Mouse (Mus musculus) limb, embryonic 13.5 days (tissue): Measurements from ENCODE around the gene Barhl1. TPM values are rescaled to one million over a fixed set of nuclear protein-coding genes. Genes with fewer than 3 reads are reported as not detected.

ENCODE experiments used
- ATAC-seq: fragments of 200-750 bp; cut with Nextera tagmentation; 2 replicates; pipeline ENCODE4 v1.8.0; 2017; ENCODE audit warnings: low read depth, moderate number of reproducible peaks, moderate TSS enrichment; ENCODE audit not compliant: low FRiP score
- H3K27ac ChIP-seq: fragments of 300-500 bp; sonication (generic); 2 replicates; pipeline ENCODE4 v1.5.1; 2015; ENCODE audit warnings: inconsistent platforms, mild to moderate bottlenecking, moderate library complexity
- H3K27me3 ChIP-seq: fragments of 300-500 bp; sonication (generic); 2 replicates; pipeline ENCODE4 v1.6.1; 2015; ENCODE audit warnings: mild to moderate bottlenecking, inconsistent platforms
- H3K36me3 ChIP-seq: fragments of 300-500 bp; sonication (generic); 2 replicates; pipeline ENCODE4 v1.6.1; 2015; ENCODE audit warnings: inconsistent platforms, mild to moderate bottlenecking, moderate library complexity
- H3K4me1 ChIP-seq: fragments of 300-500 bp; sonication (generic); 2 replicates; pipeline ENCODE4 v1.6.1; 2015; ENCODE audit warnings: inconsistent platforms
- H3K4me2 ChIP-seq: fragments of 300-500 bp; sonication (generic); replicated peaks from 2 replicates; pipeline ENCODE4 v1.6.1; 2015; ENCODE audit warnings: inconsistent platforms, mild to moderate bottlenecking, moderate library complexity
- H3K4me3 ChIP-seq: fragments of 300-500 bp; sonication (generic); 2 replicates; pipeline ENCODE4 v1.5.1; 2015; ENCODE audit warnings: moderate library complexity, mild to moderate bottlenecking, inconsistent platforms
- H3K9ac ChIP-seq: fragments of 300-500 bp; sonication (generic); 2 replicates; pipeline ENCODE4 v1.6.1; 2015; ENCODE audit warnings: mild to moderate bottlenecking, inconsistent platforms
- H3K9me3 ChIP-seq: fragments of 300-500 bp; sonication (generic); 2 replicates; pipeline ENCODE4 v1.6.1; 2016; ENCODE audit warnings: inconsistent platforms
- WGBS: fragments of 180-500 bp; shearing (Covaris S2); methylation state at CpG from one replicate; pipeline ENCODE4 v1.1.7; 2015; 5-methylcytosine and 5-hydroxymethylcytosine counted together
- polyA plus RNA-seq: library from polyadenylated mRNA; unstranded; fragments of >200 nt; fragmentation: Nextera tagmentation; extraction: Ambion mirVana; gene quantifications from 2 replicates; pipeline ENCODE4 v1.2.1, GENCODE M21; 2015

Barhl1 gene
- polyA plus RNA-seq, result 0.06 TPM in 1 of 2 replicates, not detected in the other

- peaks cover 13% of the 10 kb centered on the region; the same call in 1 of the 2 replicates for H3K4me1 ChIP-seq
- no peak within 1 kb of the TSS for H3K27ac ChIP-seq
- 2% methylated on average over 18 of the region's 18 CpGs for WGBS
- H3K27me3 ChIP-seq, result peaks cover 98% of the 10 kb centered on the region
- no peak within 1 kb of the TSS for H3K9ac ChIP-seq
- no peak for ATAC-seq
- H3K36me3 ChIP-seq, result no peaks in the 10 kb centered on the region
- peak within 1 kb of the TSS; percentile 34 for H3K4me2 ChIP-seq
- H3K4me3 ChIP-seq, result no peak within 1 kb of the TSS
- H3K9me3 ChIP-seq, result no peaks in the 10 kb centered on the region
These were observed at the start of gene Barhl1 for GRCm38 (mm10) chr2:28916513-28916865. Gene Barhl1, minus strand, starts transcription at chr2:28916668.

- H3K4me3 ChIP-seq, result no peak overlapping the region
- H3K4me2 ChIP-seq, result no peak overlapping the region
- H3K9ac ChIP-seq, result no peak overlapping the region
- no peaks in the 10 kb centered on the region for H3K36me3 ChIP-seq
- H3K27me3 ChIP-seq, result peaks cover 70% of the 10 kb centered on the region
- 79% methylated on average over 6 of the region's 6 CpGs for WGBS
- no peaks in the 10 kb centered on the region for H3K9me3 ChIP-seq
- ATAC-seq, result no peak
- H3K4me1 ChIP-seq, result peaks cover 17% of the 10 kb centered on the region; the same call in 1 of the 2 replicates
- no peak overlapping the region for H3K27ac ChIP-seq
These were observed 47.1 kb upstream of the Barhl1 start for GRCm38 (mm10) chr2:28963565-28963964.

GRCm38 (mm10) chr2:28961636-28962035 lies 45.2 kb upstream of the Barhl1 start:
- WGBS, result 65% methylated on average over 5 of the region's 5 CpGs
- Histone ChIP-seq H3K27ac (no peak overlapping the region), H3K4me1 (peaks cover 12% of the 10 kb centered on the region; the same call in 1 of the 2 replicates), H3K4me2 (no peak overlapping the region), H3K4me3 (no peak overlapping the region), H3K9ac (no peak overlapping the region), H3K9me3 (no peaks in the 10 kb centered on the region), H3K36me3 (no peaks in the 10 kb centered on the region), H3K27me3 (peaks cover 55% of the 10 kb centered on the region)
- ATAC-seq, result no peak

GRCm38 (mm10) chr2:28961024-28961585 lies 44.6 kb upstream of the Barhl1 start:
- no peak overlapping the region for H3K9ac ChIP-seq
- peaks cover 7% of the 10 kb centered on the region; the same call in 1 of the 2 replicates for H3K4me1 ChIP-seq
- no peak overlapping the region for H3K4me2 ChIP-seq
- 88% methylated on average over 15 of the region's 15 CpGs for WGBS
- peaks cover 50% of the 10 kb centered on the region for H3K27me3 ChIP-seq
- ATAC-seq, result no peak
- no peak overlapping the region for H3K27ac ChIP-seq
- no peaks in the 10 kb centered on the region for H3K36me3 ChIP-seq
- H3K9me3 ChIP-seq, result no peaks in the 10 kb centered on the region
- no peak overlapping the region for H3K4me3 ChIP-seq

- ATAC-seq, result no peak
- H3K9me3 ChIP-seq, result no peaks in the 10 kb centered on the region
- no peak overlapping the region for H3K4me2 ChIP-seq
- H3K4me1 ChIP-seq, result no peaks in the 10 kb centered on the region
- WGBS, result 84% methylated on average over 4 of the region's 4 CpGs
- H3K9ac ChIP-seq, result no peak overlapping the region
- H3K4me3 ChIP-seq, result no peak overlapping the region
- H3K27ac ChIP-seq, result no peak overlapping the region
- peaks cover 29% of the 10 kb centered on the region for H3K27me3 ChIP-seq
- H3K36me3 ChIP-seq, result no peaks in the 10 kb centered on the region
These were observed 40.4 kb upstream of the Barhl1 start for GRCm38 (mm10) chr2:28956874-28957273.

- Histone ChIP-seq H3K4me2 (no peak overlapping the region), H3K27me3 (peaks cover 26% of the 10 kb centered on the region), H3K9ac (no peak overlapping the region), H3K4me3 (no peak overlapping the region), H3K4me1 (no peaks in the 10 kb centered on the region), H3K36me3 (no peaks in the 10 kb centered on the region), H3K9me3 (no peaks in the 10 kb centered on the region), H3K27ac (no peak overlapping the region)
- 83% methylated on average over 9 of the region's 9 CpGs for WGBS
- ATAC-seq, result no peak
These were observed 38.1 kb upstream of the Barhl1 start for GRCm38 (mm10) chr2:28954595-28954994.

- WGBS, result 14% methylated on average over 8 of the region's 8 CpGs
- Histone ChIP-seq H3K27me3 (peaks cover 31% of the 10 kb centered on the region), H3K4me1 (no peaks in the 10 kb centered on the region), H3K9ac (no peak overlapping the region), H3K4me3 (no peak overlapping the region), H3K36me3 (no peaks in the 10 kb centered on the region), H3K4me2 (no peak overlapping the region), H3K27ac (no peak overlapping the region), H3K9me3 (no peaks in the 10 kb centered on the region)
- ATAC-seq, result no peak
These were observed 36.5 kb upstream of the Barhl1 start for GRCm38 (mm10) chr2:28952981-28953380.

GRCm38 (mm10) chr2:28946312-28946711 lies 29.8 kb upstream of the Barhl1 start:
- Histone ChIP-seq H3K9ac (no peak overlapping the region), H3K9me3 (no peaks in the 10 kb centered on the region), H3K4me1 (peaks cover 17% of the 10 kb centered on the region), H3K36me3 (no peaks in the 10 kb centered on the region), H3K27me3 (peaks cover 53% of the 10 kb centered on the region), H3K4me3 (no peak overlapping the region), H3K27ac (no peak overlapping the region), H3K4me2 (no peak overlapping the region)
- ATAC-seq, result no peak
- WGBS, result 75% methylated on average over 3 of the region's 3 CpGs

- H3K9ac ChIP-seq, result no peak overlapping the region
- no peak overlapping the region for H3K27ac ChIP-seq
- 49% methylated on average over 6 of the region's 6 CpGs for WGBS
- peaks cover 60% of the 10 kb centered on the region for H3K27me3 ChIP-seq
- peaks cover 17% of the 10 kb centered on the region for H3K4me1 ChIP-seq
- H3K4me3 ChIP-seq, result no peak overlapping the region
- ATAC-seq, result no peak
- no peaks in the 10 kb centered on the region for H3K36me3 ChIP-seq
- H3K9me3 ChIP-seq, result no peaks in the 10 kb centered on the region
- no peak overlapping the region for H3K4me2 ChIP-seq
These were observed 28.9 kb upstream of the Barhl1 start for GRCm38 (mm10) chr2:28945388-28945787.

- peak overlapping the region; percentile 10; the same call in 1 of the 2 replicates for H3K4me3 ChIP-seq
- H3K9ac ChIP-seq, result peak overlapping the region; percentile 36; the same call in 1 of the 2 replicates
- H3K36me3 ChIP-seq, result no peaks in the 10 kb centered on the region
- peaks cover 20% of the 10 kb centered on the region for H3K4me1 ChIP-seq
- 17% methylated on average over 29 of the region's 30 CpGs for WGBS
- peak overlapping the region; percentile 51 for H3K4me2 ChIP-seq
- H3K27ac ChIP-seq, result no peak overlapping the region
- no peak for ATAC-seq
- peaks cover 60% of the 10 kb centered on the region for H3K27me3 ChIP-seq
- H3K9me3 ChIP-seq, result no peaks in the 10 kb centered on the region
These were observed 27.4 kb upstream of the Barhl1 start for GRCm38 (mm10) chr2:28943666-28944516.

- Histone ChIP-seq H3K27me3 (peaks cover 23% of the 10 kb centered on the region; the same call in 1 of the 2 replicates), H3K9ac (no peak overlapping the region), H3K4me3 (no peak overlapping the region), H3K9me3 (no peaks in the 10 kb centered on the region), H3K4me2 (no peak overlapping the region), H3K4me1 (peaks cover 10% of the 10 kb centered on the region), H3K27ac (no peak overlapping the region), H3K36me3 (no peaks in the 10 kb centered on the region)
- WGBS, result 72% methylated on average over 7 of the region's 7 CpGs
- ATAC-seq, result no peak
These were observed 22.5 kb upstream of the Barhl1 start for GRCm38 (mm10) chr2:28938997-28939396.

GRCm38 (mm10) chr2:28930571-28930970 lies 14.1 kb upstream of the Barhl1 start:
- H3K36me3 ChIP-seq, result no peaks in the 10 kb centered on the region
- no peak overlapping the region for H3K27ac ChIP-seq
- peaks cover 34% of the 10 kb centered on the region for H3K27me3 ChIP-seq
- H3K4me2 ChIP-seq, result no peak overlapping the region
- no peak overlapping the region for H3K4me3 ChIP-seq
- no peaks in the 10 kb centered on the region for H3K4me1 ChIP-seq
- no peak for ATAC-seq
- no peak overlapping the region for H3K9ac ChIP-seq
- 94% methylated on average over 3 of the region's 3 CpGs for WGBS
- H3K9me3 ChIP-seq, result no peaks in the 10 kb centered on the region
